18 mouse cellular contexts compared by ENCODE assay signal in genomic region chr14:18300676-18301075, GRCm38 (mm10). TPM values are rescaled to one million over a fixed set of nuclear protein-coding genes. Genes with fewer than 3 reads are reported as not detected.
DNase-seq lines count a peak whose midpoint lies in the region; ATAC-seq and TF ChIP-seq lines count a peak whose summit lies in the region.
"Had no signal": no experiment of that assay in that cellular context is flagged by ENCODE, and none has a peak within 500 bp of the region (broad histone marks: within the 10 kb centered on the region; RNA-seq: fewer than 3 reads in every experiment).

No protein-coding gene starts in this region.

- WGBS in midbrain, postnatal 0 days = 97% methylated on average over 2 of the region's 2 CpGs
- WGBS in midbrain, embryonic 16.5 days = 96% methylated on average over 2 of the region's 2 CpGs
- 95% methylated on average over 2 of the region's 2 CpGs for WGBS in stomach, postnatal 0 days
- WGBS in cerebellum, adult 2 months = 97% methylated on average over 2 of the region's 2 CpGs

- no peaks in the 10 kb centered on the region for H3K27me3 ChIP-seq in midbrain, postnatal 0 days (ENCODE audit: insufficient read depth, low read length)
- H3K27me3 ChIP-seq in midbrain, embryonic 16.5 days (ENCODE audit: control insufficient read depth, insufficient read depth, low read depth, low read length) = no peaks in the 10 kb centered on the region
- H3K27me3 ChIP-seq in stomach, postnatal 0 days (ENCODE audit: control insufficient read depth, insufficient read depth, low read length) = no peaks in the 10 kb centered on the region
- no peaks in the 10 kb centered on the region for H3K27me3 ChIP-seq in cerebellum, adult 2 months (ENCODE audit: control insufficient read depth, insufficient read depth, low read length)
- H3K27me3 ChIP-seq: embryonic facial prominence, embryonic 12.5 days; hindbrain, embryonic 15.5 days; limb, embryonic 15.5 days; neural tube, embryonic 12.5 days had no signal

- H3K27ac ChIP-seq in midbrain, postnatal 0 days (ENCODE audit: low read depth, low read length) = no peak overlapping the region
- H3K27ac ChIP-seq in midbrain, embryonic 16.5 days (ENCODE audit: low read length) = no peak overlapping the region
- H3K27ac ChIP-seq in stomach, postnatal 0 days (replicated peaks) = no peak overlapping the region
- H3K27ac ChIP-seq in cerebellum, adult 2 months (ENCODE audit: insufficient read depth, low read length) = no peak overlapping the region
- H3K27ac ChIP-seq: embryonic facial prominence, embryonic 12.5 days; hindbrain, embryonic 15.5 days; limb, embryonic 15.5 days; neural tube, embryonic 12.5 days had no signal

- H3K4me3 ChIP-seq in midbrain, postnatal 0 days (ENCODE audit: low read depth, low read length) = no peak overlapping the region
- H3K4me3 ChIP-seq in midbrain, embryonic 16.5 days (ENCODE audit: low read depth, low read length) = no peak overlapping the region
- H3K4me3 ChIP-seq in stomach, postnatal 0 days (ENCODE audit: low read depth, low read length) = no peak overlapping the region
- no peak overlapping the region for H3K4me3 ChIP-seq in cerebellum, adult 2 months (replicated peaks; ENCODE audit: insufficient read depth, low read depth, low read length)
- H3K4me3 ChIP-seq: embryonic facial prominence, embryonic 12.5 days; hindbrain, embryonic 15.5 days; limb, embryonic 15.5 days; neural tube, embryonic 12.5 days had no signal

- H3K9me3 ChIP-seq in midbrain, postnatal 0 days (ENCODE audit: low read length) = no peaks in the 10 kb centered on the region
- H3K9me3 ChIP-seq in midbrain, embryonic 16.5 days (replicated peaks; ENCODE audit: control insufficient read depth, low read length, poor library complexity, severe bottlenecking) = no peaks in the 10 kb centered on the region
- no peaks in the 10 kb centered on the region for H3K9me3 ChIP-seq in stomach, postnatal 0 days (ENCODE audit: control insufficient read depth, low read length)
- H3K9me3 ChIP-seq: embryonic facial prominence, embryonic 12.5 days; hindbrain, embryonic 15.5 days; limb, embryonic 15.5 days; neural tube, embryonic 12.5 days had no signal

- H3K4me2 ChIP-seq in midbrain, postnatal 0 days (ENCODE audit: low read depth, low read length, poor library complexity, severe bottlenecking) = no peak overlapping the region
- no peak overlapping the region for H3K4me2 ChIP-seq in midbrain, embryonic 16.5 days (ENCODE audit: low read length)
- no peak overlapping the region for H3K4me2 ChIP-seq in stomach, postnatal 0 days (replicated peaks; ENCODE audit: low read depth)
- H3K4me2 ChIP-seq: embryonic facial prominence, embryonic 12.5 days; hindbrain, embryonic 15.5 days; limb, embryonic 15.5 days; neural tube, embryonic 12.5 days had no signal

- peak; percentile 14; the same call in 1 of the 2 replicates for TF ChIP-seq CTCF in midbrain, postnatal 0 days (IDR thresholded peaks at IDR 0.05)
- peak; percentile 45 for TF ChIP-seq CTCF in stomach, postnatal 0 days (IDR thresholded peaks at IDR 0.05; ENCODE audit: low read depth)
- no peak for TF ChIP-seq CTCF in cerebellum, adult 2 months (IDR thresholded peaks at IDR 0.05; ENCODE audit: borderline replicate concordance, insufficient read depth, low read depth, low read length)

- no peak for ATAC-seq in midbrain, postnatal 0 days (ENCODE audit: low FRiP score)
- ATAC-seq in midbrain, embryonic 16.5 days = no peak
- no peak for ATAC-seq in stomach, postnatal 0 days (ENCODE audit: low FRiP score, low TSS enrichment)

- no peak for TF ChIP-seq POLR2A in cerebellum, adult 2 months (IDR thresholded peaks at IDR 0.05; ENCODE audit: borderline replicate concordance, insufficient read depth, low read length)

- H3K36me3 ChIP-seq in midbrain, postnatal 0 days (ENCODE audit: insufficient read depth, low read length) = 0 out of 2 replicates have a peak, but pooled peaks cover 2% of the 10 kb centered on the region
- no peaks in the 10 kb centered on the region for H3K36me3 ChIP-seq in midbrain, embryonic 16.5 days (ENCODE audit: control insufficient read depth, insufficient read depth, low read length)
- no peaks in the 10 kb centered on the region for H3K36me3 ChIP-seq in stomach, postnatal 0 days (ENCODE audit: control insufficient read depth, insufficient read depth, low read length)

- TF ChIP-seq EP300 in stomach, postnatal 0 days (optimal IDR thresholded peaks at IDR 0.05) = no peak

- peak; percentile 43 for DNase-seq in kidney, adult 9 months
- no peak for DNase-seq in kidney, postnatal 25 days
- no peak for DNase-seq in midbrain, postnatal 0 days (ENCODE audit: low spot score)
- peak; percentile 5 for DNase-seq in WW6 (ENCODE audit: low read depth, low spot score)
- no peak for DNase-seq in stomach, postnatal 0 days (ENCODE audit: low spot score)
- DNase-seq in cerebellum, adult 2 months = no peak
- no peak for DNase-seq in MN1 (ENCODE audit: low spot score)
- DNase-seq: cerebellum, postnatal 36 days; heart, postnatal 10 days; kidney, postnatal 14 days; lung, postnatal 4 days; midbrain, embryonic 14.5 days; thymus, postnatal 25 days had no signal

- H3K9ac ChIP-seq in midbrain, postnatal 0 days (replicated peaks; ENCODE audit: low read length, poor library complexity, severe bottlenecking) = no peak overlapping the region
- H3K9ac ChIP-seq in midbrain, embryonic 16.5 days (ENCODE audit: low read depth, low read length) = no peak overlapping the region
- no peak overlapping the region for H3K9ac ChIP-seq in stomach, postnatal 0 days (ENCODE audit: low read length)
- H3K9ac ChIP-seq: embryonic facial prominence, embryonic 12.5 days; hindbrain, embryonic 15.5 days; limb, embryonic 15.5 days; neural tube, embryonic 12.5 days had no signal

- H3K4me1 ChIP-seq in midbrain, postnatal 0 days (ENCODE audit: insufficient read depth, low read length) = no peaks in the 10 kb centered on the region
- peaks cover 6% of the 10 kb centered on the region; the same call in 1 of the 2 replicates for H3K4me1 ChIP-seq in midbrain, embryonic 16.5 days (ENCODE audit: control insufficient read depth, insufficient read depth, low read length)
- H3K4me1 ChIP-seq in stomach, postnatal 0 days (replicated peaks; ENCODE audit: control insufficient read depth, insufficient read depth) = no peaks in the 10 kb centered on the region
- H3K4me1 ChIP-seq in cerebellum, adult 2 months (ENCODE audit: control insufficient read depth, insufficient read depth, low read length) = peaks cover 5% of the 10 kb centered on the region
- H3K4me1 ChIP-seq: embryonic facial prominence, embryonic 12.5 days; hindbrain, embryonic 15.5 days; neural tube, embryonic 12.5 days had no signal

RNA-seq across cellular contexts. Expression of gene Rpl15, which starts 29.5 kb away (rescaled TPM):
- 558 and 568 TPM in 2 replicates for total RNA-seq in midbrain, postnatal 0 days (2014; rRNA removed)
- polyA plus RNA-seq in midbrain, postnatal 0 days (2015; fragmentation: Nextera tagmentation; extraction: Ambion mirVana) = 287 and 293 TPM in 2 replicates
- 261 and 284 TPM in 2 replicates for polyA plus RNA-seq in midbrain, embryonic 16.5 days (2015; fragmentation: Nextera tagmentation; extraction: Ambion mirVana)
- 372 and 389 TPM in 2 replicates for polyA plus RNA-seq in stomach, postnatal 0 days (2015; fragmentation: Nextera tagmentation; extraction: Ambion mirVana)
- 293 and 315 TPM in 2 replicates for polyA plus RNA-seq in cerebellum, adult 2 months (2012; rRNA removed)

RNA-seq across cellular contexts. Expression of gene Nkiras1, which starts 29.7 kb away (rescaled TPM):
- 24.4 and 27.0 TPM in 2 replicates for total RNA-seq in midbrain, postnatal 0 days (2014; rRNA removed)
- polyA plus RNA-seq in midbrain, postnatal 0 days (2015; fragmentation: Nextera tagmentation; extraction: Ambion mirVana) = 61.2 and 65.3 TPM in 2 replicates
- 49.7 and 50.9 TPM in 2 replicates for polyA plus RNA-seq in midbrain, embryonic 16.5 days (2015; fragmentation: Nextera tagmentation; extraction: Ambion mirVana)
- polyA plus RNA-seq in stomach, postnatal 0 days (2015; fragmentation: Nextera tagmentation; extraction: Ambion mirVana) = 14.2 and 15.9 TPM in 2 replicates
- polyA plus RNA-seq in cerebellum, adult 2 months (2012; rRNA removed) = 124 and 140 TPM in 2 replicates

RNA-seq across cellular contexts. Expression of gene Ube2e1, which starts 31.0 kb away (rescaled TPM):
- total RNA-seq in midbrain, postnatal 0 days (2014; rRNA removed) = 45.1 and 45.7 TPM in 2 replicates
- polyA plus RNA-seq in midbrain, postnatal 0 days (2015; fragmentation: Nextera tagmentation; extraction: Ambion mirVana) = 152 TPM in 2 replicates
- polyA plus RNA-seq in midbrain, embryonic 16.5 days (2015; fragmentation: Nextera tagmentation; extraction: Ambion mirVana) = 205 and 223 TPM in 2 replicates
- polyA plus RNA-seq in stomach, postnatal 0 days (2015; fragmentation: Nextera tagmentation; extraction: Ambion mirVana) = 104 TPM in 2 replicates
- polyA plus RNA-seq in cerebellum, adult 2 months (2012; rRNA removed) = 101 and 105 TPM in 2 replicates

Comparison
In these comparisons a context has a peak if more than half of its experiments do, and no peak if none do; other contexts are left out.
1. DNase-seq: peak in kidney, adult 9 months (single experiment) and WW6 (single experiment); none in kidney, postnatal 25 days (0 of 2), midbrain, postnatal 0 days (single experiment), stomach, postnatal 0 days (single experiment), cerebellum, adult 2 months (0 of 2) and MN1 (single experiment).